Mouse (Mus musculus) MEL (cell line): ENCODE data around the gene Vgll4.

Experiments
- CHD2 ChIP-seq: IDR thresholded peaks from 2 replicates; pipeline ENCODE4 v1.6.1; 2011; ENCODE audit warnings: low read length, improper control_type of control experiment
- CTCF ChIP-seq, 3 experiments: IDR thresholded peaks in 2 of 3; conservative IDR thresholded peaks in 1 of 3; 2 replicates each; pipeline ENCODE4 v1.5.1; 2011 to 2012; ENCODE audit warnings: low read length in 3 of 3, low read depth in 2 of 3, mild to moderate bottlenecking in 2 of 3, improper control_type of control experiment in 1 of 3, inconsistent platforms in 1 of 3, mixed read lengths in 1 of 3, moderate library complexity in 1 of 3; ENCODE audit not compliant: control insufficient read depth in 1 of 3, insufficient read depth in 1 of 3, poor library complexity in 1 of 3, severe bottlenecking in 1 of 3
- GABPA ChIP-seq: IDR thresholded peaks from 2 replicates; pipeline ENCODE4 v1.6.1; 2012; ENCODE audit warnings: low read depth, mild to moderate bottlenecking, inconsistent platforms, low read length, improper control_type of control experiment, moderate library complexity
- GATA1 ChIP-seq: IDR thresholded peaks from 2 replicates; pipeline ENCODE4 v1.6.1; 2011; ENCODE audit warnings: low read depth, low read length, improper control_type of control experiment
- POLR2A ChIP-seq, 2 experiments: IDR thresholded peaks; 2 replicates each; pipeline ENCODE4 v1.6.1; 2011 to 2012; ENCODE audit warnings: low read length in 2 of 2, mild to moderate bottlenecking in 2 of 2, control low read depth in 1 of 2, improper control_type of control experiment in 1 of 2, low read depth in 1 of 2, moderate library complexity in 1 of 2; ENCODE audit not compliant: control insufficient read depth in 1 of 2, insufficient read depth in 1 of 2, poor library complexity in 1 of 2
- TCF12 ChIP-seq: IDR thresholded peaks from 2 replicates; pipeline ENCODE4 v1.6.1; 2014; ENCODE audit warnings: low read depth, mild to moderate bottlenecking, inconsistent platforms, low read length, improper control_type of control experiment, moderate library complexity

- TF ChIP-seq CTCF (IDR thresholded peaks at IDR 0.05 in 2 of 3, conservative IDR thresholded peaks at IDR 0.05 in 1 of 3; ENCODE audit: control insufficient read depth in 1 of 3, insufficient read depth in 1 of 3, low read depth in 2 of 3, low read length in 3 of 3, poor library complexity in 1 of 3, severe bottlenecking in 1 of 3), result no peak
- no peak for TF ChIP-seq POLR2A (IDR thresholded peaks at IDR 0.05; ENCODE audit: control insufficient read depth in 1 of 2, insufficient read depth in 1 of 2, low read depth in 1 of 2, low read length in 2 of 2, poor library complexity in 1 of 2)
- TF ChIP-seq TCF12, result no peak
- TF ChIP-seq GABPA, result no peak
- no peak for TF ChIP-seq CHD2
- TF ChIP-seq GATA1, result no peak
Observed at GRCm38 (mm10) chr6:114835752-114836151, 134.0 kb downstream of the Vgll4 start.
